Mouse (Mus musculus) small intestine, adult 2 months (tissue): Measurements from ENCODE around the gene Fam3c.

Experiments used
- CTCF ChIP-seq: fragments of 200-500 bp; IDR thresholded peaks from 2 replicates; pipeline ENCODE4 v1.5.1; 2012; ENCODE audit warnings: low read depth, mild to moderate bottlenecking, control low read depth, inconsistent platforms, low read length, moderate library complexity, mixed read lengths; ENCODE audit not compliant: insufficient replicate concordance, insufficient read length; ENCODE audit errors: extremely low read depth
- POLR2A ChIP-seq: fragments of 200-500 bp; IDR thresholded peaks from 2 replicates; pipeline ENCODE4 v1.6.1; 2012; ENCODE audit warnings: low read depth, mild to moderate bottlenecking, control low read depth, inconsistent platforms, low read length, moderate library complexity

DNA sequence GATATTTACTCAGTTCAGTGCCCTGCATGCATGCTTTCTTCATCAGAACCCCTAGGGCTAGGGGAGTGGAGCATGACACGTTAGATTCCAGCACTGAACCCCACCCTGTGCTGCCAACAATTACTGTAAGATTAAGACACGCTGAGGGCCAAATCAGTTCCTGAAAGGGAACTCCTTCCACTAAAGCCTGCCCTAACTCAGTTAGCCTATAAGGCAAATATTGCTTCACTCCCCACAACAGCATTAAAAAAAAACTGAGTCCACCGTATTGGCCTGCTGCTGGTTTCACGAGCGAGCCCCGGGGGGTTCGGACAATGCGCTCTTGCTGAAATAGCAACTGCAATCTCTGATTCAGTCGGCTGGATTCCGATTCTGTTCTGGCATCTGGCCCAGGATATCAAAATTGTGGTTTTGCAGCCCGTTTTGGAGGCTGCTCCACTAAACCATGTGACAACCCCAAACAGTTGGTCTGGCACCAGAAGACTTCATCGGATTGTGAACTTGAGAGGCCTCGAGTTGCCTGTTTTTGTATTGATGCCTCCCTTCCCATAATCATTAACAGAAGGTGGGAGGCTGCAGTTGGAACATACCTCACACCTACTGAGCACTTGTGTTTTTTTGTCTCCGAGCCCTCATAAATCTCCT, 75.7 kb downstream of the Fam3c start:
- no peak for TF ChIP-seq CTCF
- TF ChIP-seq POLR2A, result no peak
